Mouse (Mus musculus) ZHBTc4 (cell line): ENCODE measurements around the gene Fam45a.
"Not testable (repeated sequence)": the region's sequence is repeated elsewhere in the genome, so short reads cannot be mapped to it uniquely, and the experiment has no call there.

Source experiments
- DNase-seq: peaks from one replicate; pipeline ENCODE4 v3.0.0-alpha.2; 2011; ENCODE audit warnings: low read depth, low spot score

Fam45a gene

GRCm38 (mm10) chr19:60843324-60843723 lies 31.9 kb downstream of the Fam45a start:
- DNase-seq = no peak

- no peak for DNase-seq
Measured at GRCm38 (mm10) chr19:60845731-60846130, 34.3 kb downstream of the Fam45a start.

GRCm38 (mm10) chr19:60860868-60861700 lies 49.7 kb downstream of the Fam45a start, which contains the start of gene Sfxn4:
Gene Sfxn4 (minus strand): TSS chr19:60861479.
- DNase-seq = peak; percentile 97

- not testable (repeated sequence) for DNase-seq
Measured at GRCm38 (mm10) chr19:60866169-60866568, 54.8 kb downstream of the Fam45a start.

- no peak for DNase-seq
Measured at GRCm38 (mm10) chr19:60870489-60870888, 59.1 kb downstream of the Fam45a start.

GRCm38 (mm10) chr19:60871366-60871765 lies 60.0 kb downstream of the Fam45a start:
- no peak for DNase-seq

GRCm38 (mm10) chr19:60872272-60872671 lies 60.9 kb downstream of the Fam45a start:
- DNase-seq = no peak

GRCm38 (mm10) chr19:60873501-60873900 lies 62.1 kb downstream of the Fam45a start:
- peak; percentile 6 for DNase-seq

- peak; percentile 97 for DNase-seq
Measured at GRCm38 (mm10) chr19:60874064-60874694, 62.8 kb downstream of the Fam45a start, which contains the start of gene Prdx3. Gene Prdx3 (minus strand): TSS chr19:60874556.

GRCm38 (mm10) chr19:60883129-60883528 lies 71.7 kb downstream of the Fam45a start:
- DNase-seq = peak; percentile 61
